Mouse (Mus musculus): ENCODE measurements around the gene Pstpip1.

GRCm38 (mm10) chr9:56089778-56090520 is at the start of gene Pstpip1:
- TF ChIP-seq CTCF (IDR thresholded peaks at IDR 0.05; ENCODE audit: borderline replicate concordance, extremely low read depth, insufficient read depth, insufficient read length) (no peak), POLR2A (IDR thresholded peaks at IDR 0.05; ENCODE audit: borderline replicate concordance, extremely low read depth, insufficient read depth, insufficient read length, poor library complexity, severe bottlenecking) (no peak)

Measured in brain, embryonic 14.5 days (tissue).